Mouse (Mus musculus) spleen, adult 12 weeks (tissue): ENCODE results near the gene Gm20388.

Experiments
- DNase-seq: peaks from one replicate; pipeline ENCODE4 v3.0.0; 2022; ENCODE audit warnings: low spot score

The Gm20388 gene

DNA sequence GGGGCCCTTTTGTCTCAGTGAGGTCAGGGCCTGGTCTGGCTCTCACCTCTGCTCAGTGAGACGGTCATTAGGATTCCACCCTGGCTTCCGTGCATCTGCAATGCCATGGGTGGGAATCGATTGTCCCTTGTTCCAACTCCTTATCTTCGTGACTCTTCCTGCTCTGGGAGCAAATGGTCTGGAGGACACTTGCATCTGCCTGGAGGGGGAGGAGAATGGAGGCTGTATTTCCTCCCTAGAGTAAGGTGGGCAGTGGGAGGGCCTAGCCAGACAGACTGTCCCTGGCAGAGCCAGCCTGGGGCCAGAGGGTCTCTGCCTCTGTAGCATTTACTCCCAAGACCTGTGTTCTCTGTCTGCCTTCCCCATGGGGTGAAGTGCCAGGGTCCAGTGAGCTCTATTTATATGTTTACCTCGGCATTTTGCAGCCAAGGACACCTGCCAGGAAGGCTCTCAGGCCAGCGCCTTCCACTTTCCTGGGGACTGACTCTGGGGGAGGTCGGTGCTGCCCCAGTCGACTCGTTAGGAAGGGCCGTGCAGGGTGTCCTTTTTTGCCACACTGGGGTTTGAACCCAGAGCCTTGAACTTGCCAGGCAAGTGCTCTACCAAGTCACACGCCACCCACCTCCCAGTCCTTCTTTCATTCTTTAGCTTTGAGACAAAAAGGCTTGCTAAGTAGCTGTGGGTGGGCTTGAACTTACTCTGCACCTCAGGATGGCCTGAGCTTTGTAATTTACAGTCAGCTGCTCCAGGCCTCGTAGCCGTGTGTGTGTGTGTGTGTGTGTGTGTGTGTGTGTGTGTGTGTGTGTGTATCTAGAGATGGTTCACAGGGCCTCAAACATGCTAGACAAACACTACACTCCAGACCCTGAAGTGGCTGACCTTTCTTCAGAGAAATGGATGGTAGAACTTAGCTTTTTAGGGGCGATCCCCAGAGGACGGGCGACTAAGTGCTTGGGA, 583.1 kb downstream of the Gm20388 start:
- no peak for DNase-seq

GRCm38 (mm10) chr8:120494903-120495302, 584.3 kb downstream of the Gm20388 start:
- no peak for DNase-seq

DNA sequence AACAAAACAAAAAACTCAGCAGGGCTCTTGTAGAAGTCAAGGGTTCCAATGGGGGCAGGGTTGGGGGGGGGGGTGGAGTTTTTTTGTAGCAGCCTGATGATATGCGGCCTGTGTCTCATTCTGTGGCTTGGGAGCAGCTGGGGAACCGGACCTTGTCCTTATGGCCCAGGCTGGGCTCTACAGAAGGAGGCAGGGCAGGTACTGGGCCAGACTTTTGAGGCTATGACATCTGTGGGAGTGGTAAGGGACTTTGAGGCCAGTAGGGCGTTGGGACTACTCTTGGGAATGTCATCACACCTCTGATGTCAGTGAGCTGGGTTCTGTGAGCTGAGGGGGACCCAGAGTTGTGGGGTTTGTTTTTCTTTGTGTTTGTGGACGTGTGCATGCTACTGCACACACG, 584.8 kb downstream of the Gm20388 start:
- DNase-seq = no peak

DNA sequence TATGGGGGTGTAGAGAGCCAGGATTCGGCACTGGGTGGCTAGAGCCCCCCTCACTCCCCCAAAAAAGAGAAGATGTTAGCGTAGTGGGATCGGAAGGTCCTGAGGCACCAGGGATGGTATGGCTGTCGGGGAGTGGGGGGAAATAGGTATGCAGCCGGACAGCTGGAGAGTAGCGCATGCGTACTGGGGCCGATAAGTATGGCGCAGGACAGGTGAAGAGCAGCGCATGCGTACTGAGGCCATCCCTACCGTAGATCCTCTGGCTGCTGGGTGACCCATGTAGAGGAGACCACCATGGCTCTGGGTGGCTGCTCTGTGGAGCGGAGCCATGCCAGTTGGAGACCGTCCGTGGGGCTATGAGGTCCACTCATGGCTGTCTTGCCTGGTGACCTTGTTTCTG, 585.8 kb downstream of the Gm20388 start:
- DNase-seq = no peak

DNA sequence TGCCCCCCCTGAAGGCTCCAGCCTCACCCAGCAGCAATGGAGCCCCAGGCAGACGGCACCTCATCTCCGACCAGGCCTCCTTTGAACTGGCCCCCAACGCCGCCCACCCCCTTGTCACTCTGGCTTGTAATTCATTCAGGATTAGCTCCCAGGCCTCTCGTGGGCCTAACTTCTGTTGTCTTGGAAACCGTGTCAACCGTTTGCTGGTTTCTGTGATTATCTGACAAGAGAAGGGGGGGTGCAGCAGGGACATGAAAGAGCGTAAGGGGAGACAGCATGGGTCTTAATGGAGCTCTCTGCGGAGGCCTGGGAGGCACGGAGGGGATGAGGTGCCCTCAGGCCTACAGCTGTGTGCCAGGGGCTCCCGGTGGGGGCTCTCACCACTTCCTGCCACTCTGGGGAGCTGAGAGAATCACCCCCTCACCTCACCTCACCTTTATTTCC, 586.9 kb downstream of the Gm20388 start:
- DNase-seq = no peak

- DNase-seq = no peak
These were observed 587.7 kb downstream of the Gm20388 start for GRCm38 (mm10) chr8:120498349-120498831.

DNA sequence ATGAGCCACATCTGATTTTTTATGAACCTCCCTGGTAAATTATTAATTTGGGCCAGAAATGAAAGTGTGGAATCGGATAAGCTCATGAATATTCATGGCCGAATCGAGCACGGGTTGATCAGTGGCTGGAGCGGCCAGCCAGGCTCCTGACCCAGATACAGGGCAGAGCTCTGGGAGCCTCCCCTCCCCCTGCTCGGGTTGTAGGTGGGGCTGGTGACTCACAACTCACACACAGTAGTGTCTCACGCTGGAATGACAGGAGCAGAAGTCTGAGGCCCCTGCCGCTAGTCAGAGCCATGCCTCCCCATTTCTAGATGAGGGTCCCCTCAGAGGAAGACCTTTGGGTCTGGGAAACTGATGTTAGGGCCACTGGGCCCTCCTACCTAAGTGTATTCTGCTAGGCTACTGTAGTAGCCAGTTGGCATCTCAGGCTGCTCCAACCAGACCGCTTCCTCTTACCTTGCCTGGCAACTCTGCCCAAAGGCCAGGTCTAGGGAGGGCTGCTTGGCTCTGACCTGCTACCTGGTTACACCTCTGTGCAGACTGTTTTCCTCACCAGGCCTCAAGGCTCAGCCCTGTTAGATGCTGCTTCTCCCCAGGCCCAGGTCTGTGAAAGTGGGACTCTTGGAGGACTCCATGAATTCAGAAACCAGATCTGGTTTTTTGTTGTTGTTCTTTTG, 588.4 kb downstream of the Gm20388 start:
- DNase-seq = no peak

- DNase-seq = no peak
These were observed 590.1 kb downstream of the Gm20388 start for GRCm38 (mm10) chr8:120500701-120501261.

- DNase-seq = no peak
These were observed 590.8 kb downstream of the Gm20388 start for GRCm38 (mm10) chr8:120501426-120501825.

GRCm38 (mm10) chr8:120502428-120502827, 591.8 kb downstream of the Gm20388 start:
- no peak for DNase-seq

DNA sequence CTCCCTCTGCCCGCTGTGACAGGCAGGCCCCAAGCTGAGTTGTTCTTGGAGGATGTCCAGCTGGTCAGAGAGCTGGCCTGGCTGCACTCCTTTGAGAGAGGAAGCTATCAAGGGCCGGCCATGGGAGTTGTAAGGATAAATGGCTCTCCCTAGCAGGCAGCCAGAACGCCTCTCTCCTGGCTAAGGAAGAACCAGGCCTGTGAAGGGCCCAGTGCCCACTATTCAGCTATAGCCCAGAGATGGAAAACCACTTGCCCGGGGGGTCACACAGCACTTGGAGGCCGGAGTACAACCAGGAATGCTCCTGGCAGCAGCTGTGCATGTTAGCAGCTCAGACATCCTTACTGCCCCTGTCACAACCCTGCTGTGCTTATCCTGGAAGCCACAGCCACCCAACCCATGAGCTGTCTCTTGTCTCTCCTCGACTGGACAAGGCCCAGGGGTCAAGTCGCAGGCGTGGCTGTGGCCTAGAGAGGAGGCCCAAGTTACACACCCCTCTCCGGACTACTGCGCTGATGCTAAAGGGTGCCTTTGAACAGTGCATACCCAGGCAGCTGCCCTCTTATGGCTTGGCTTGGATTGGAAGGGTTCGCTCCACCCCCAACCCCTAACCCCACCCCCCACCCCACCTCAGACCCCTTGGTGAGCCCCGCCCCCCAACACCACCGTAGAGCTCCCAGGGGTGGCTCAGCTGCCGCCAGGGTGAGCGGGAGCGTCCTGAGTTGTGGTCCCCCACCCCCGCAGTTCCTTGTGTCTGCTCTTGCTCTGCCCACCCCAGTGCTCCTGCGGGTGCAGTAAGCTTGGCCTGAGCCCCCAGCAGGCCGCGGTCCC, 593.8 kb downstream of the Gm20388 start:
- no peak for DNase-seq

- DNase-seq = no peak
These were observed 594.5 kb downstream of the Gm20388 start for GRCm38 (mm10) chr8:120505082-120505511.

- no peak for DNase-seq
These were observed 595.1 kb downstream of the Gm20388 start for GRCm38 (mm10) chr8:120505619-120506310.

GRCm38 (mm10) chr8:120506562-120506961, 595.9 kb downstream of the Gm20388 start:
- DNase-seq = no peak

GRCm38 (mm10) chr8:120507290-120507689, 596.6 kb downstream of the Gm20388 start:
- no peak for DNase-seq

- DNase-seq = no peak
These were observed 598.7 kb downstream of the Gm20388 start for GRCm38 (mm10) chr8:120509136-120510034.

- DNase-seq = no peak
These were observed 599.4 kb downstream of the Gm20388 start for GRCm38 (mm10) chr8:120510035-120510416.

GRCm38 (mm10) chr8:120510863-120511457, 600.3 kb downstream of the Gm20388 start:
- DNase-seq = no peak

- DNase-seq = no peak
These were observed 601.1 kb downstream of the Gm20388 start for GRCm38 (mm10) chr8:120511737-120512136.

DNA sequence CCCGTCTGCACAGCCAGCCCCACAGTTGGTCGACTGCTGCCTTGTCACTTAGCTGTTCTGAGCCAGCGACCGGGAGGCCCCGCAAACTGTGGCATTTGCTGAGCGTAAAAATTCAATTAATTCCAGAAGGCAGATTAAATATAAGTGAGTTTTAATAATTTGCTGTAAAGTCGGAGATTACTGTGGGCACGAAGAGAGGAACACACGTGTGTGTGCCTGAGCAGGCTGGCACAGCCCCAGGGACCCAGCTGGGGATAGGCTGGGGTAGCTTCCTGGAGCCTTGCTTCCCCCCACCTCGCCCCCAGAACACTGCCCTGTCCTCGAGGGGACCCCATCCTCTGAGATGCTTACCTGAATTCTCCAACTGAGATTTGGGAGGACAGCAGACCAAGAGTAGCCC, 601.7 kb downstream of the Gm20388 start:
- no peak for DNase-seq
